Mouse (Mus musculus) c-Kit-positive CD71-positive TER-119-negative erythroid progenitor cells, embryonic 14.5 days (primary cell): ENCODE measurements around the gene Map1s.

Experiments
- DNase-seq: peaks from one replicate; pipeline ENCODE4 v3.0.0-alpha.2; 2013; ENCODE audit warnings: low read depth

The Map1s gene

DNA sequence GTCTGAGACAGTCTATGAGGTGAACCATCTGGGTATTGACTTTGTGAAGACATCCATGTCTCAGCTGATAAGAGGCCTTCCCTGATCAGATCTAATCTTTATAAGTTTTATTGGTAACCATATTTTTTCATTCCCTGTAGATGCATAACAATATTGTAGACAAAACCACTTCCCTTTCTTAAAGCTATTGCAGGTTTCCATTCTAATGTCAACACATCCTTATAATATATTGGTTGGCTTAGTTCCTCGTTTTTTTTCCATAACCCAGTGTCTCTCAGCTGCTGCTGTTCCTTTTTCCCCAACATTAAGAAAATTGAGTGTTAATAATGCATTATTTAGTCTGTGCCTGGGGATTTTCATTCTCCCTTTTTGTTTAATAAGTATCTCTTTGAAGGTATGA, 37.5 kb downstream of the Map1s start:
- no peak for DNase-seq

DNA sequence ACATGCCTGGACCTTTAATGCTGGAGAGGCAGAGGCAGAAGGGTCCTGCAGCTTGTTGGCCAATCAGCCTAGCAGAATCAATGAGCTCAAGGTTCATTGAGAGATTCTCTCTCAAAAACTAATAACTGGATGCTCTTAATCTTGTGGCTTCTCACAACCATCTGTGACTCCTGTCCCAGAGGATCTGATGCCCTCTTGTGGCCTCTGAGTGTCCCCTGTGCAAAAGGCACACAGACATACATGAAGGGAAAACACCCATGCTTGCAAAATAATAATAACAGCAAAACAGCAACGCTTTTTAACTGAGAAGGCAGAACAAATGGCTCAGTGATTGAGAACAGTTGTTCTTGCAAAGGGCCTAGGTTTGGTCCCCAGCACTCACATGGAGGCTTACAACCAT, 44.1 kb downstream of the Map1s start:
- peak; percentile 11 for DNase-seq

GRCm38 (mm10) chr8:70960703-70961472, 55.2 kb downstream of the Map1s start:
- DNase-seq = no peak

- DNase-seq = peak; percentile 25
These were observed 58.4 kb downstream of the Map1s start for GRCm38 (mm10) chr8:70964159-70964558.

- no peak for DNase-seq
These were observed 59.1 kb downstream of the Map1s start for GRCm38 (mm10) chr8:70964861-70965260.
